Mouse (Mus musculus): Measurements from ENCODE around the gene Nt5dc3. TPM values are rescaled to one million over a fixed set of nuclear protein-coding genes. Genes with fewer than 3 reads are reported as not detected.

Gene Nt5dc3
- total and polyA plus RNA-seq, 3 experiments = 7.1 to 14.3 (median 13.0) TPM

- no peaks in the 10 kb centered on the region for H3K9me3 ChIP-seq (replicated peaks)
- TF ChIP-seq TAL1 (conservative IDR thresholded peaks at IDR 0.05; ENCODE audit: low read depth, low read length) = no peak
- TF ChIP-seq CTCF (IDR thresholded peaks at IDR 0.05; ENCODE audit: low read depth, low read length) = no peak
- no peak for TF ChIP-seq GATA1 (IDR thresholded peaks at IDR 0.05; ENCODE audit: borderline replicate concordance, low read length)
- TF ChIP-seq GATA2 (IDR thresholded peaks at IDR 0.05; ENCODE audit: borderline replicate concordance, low read depth, low read length) = no peak
- TF ChIP-seq POLR2AphosphoS5 (IDR thresholded peaks at IDR 0.05; ENCODE audit: insufficient replicate concordance, low read depth, low read length) = no peak
- peaks cover 94% of the 10 kb centered on the region for H3K36me3 ChIP-seq (replicated peaks)
- DNase-seq (ENCODE audit: low spot score) = no peak
- peaks cover 13% of the 10 kb centered on the region for H3K4me1 ChIP-seq (ENCODE audit: insufficient read depth, low read depth, low read length)
- no peaks in the 10 kb centered on the region for H3K27me3 ChIP-seq (ENCODE audit: insufficient read depth, low read length)
- H3K4me3 ChIP-seq (ENCODE audit: low read depth, low read length) = no peak overlapping the region
- ATAC-seq (ENCODE audit: extremely low read depth, insufficient number of reproducible peaks, low FRiP score, poor library complexity, severe bottlenecking) = no peak
Measured at GRCm38 (mm10) chr10:86819649-86820165, 40.9 kb downstream of the Nt5dc3 start.

- Histone ChIP-seq H3K4me1 (ENCODE audit: insufficient read depth, low read depth, low read length) (peaks cover 9% of the 10 kb centered on the region), H3K9me3 (replicated peaks) (no peaks in the 10 kb centered on the region), H3K27me3 (ENCODE audit: insufficient read depth, low read length) (no peaks in the 10 kb centered on the region), H3K36me3 (replicated peaks) (peaks cover 94% of the 10 kb centered on the region), H3K4me3 (ENCODE audit: low read depth, low read length) (no peak overlapping the region)
- TF ChIP-seq GATA1 (IDR thresholded peaks at IDR 0.05; ENCODE audit: borderline replicate concordance, low read length) = no peak
- no peak for TF ChIP-seq CTCF (IDR thresholded peaks at IDR 0.05; ENCODE audit: low read depth, low read length)
- TF ChIP-seq GATA2 (IDR thresholded peaks at IDR 0.05; ENCODE audit: borderline replicate concordance, low read depth, low read length) = no peak
- no peak for TF ChIP-seq TAL1 (conservative IDR thresholded peaks at IDR 0.05; ENCODE audit: low read depth, low read length)
- TF ChIP-seq POLR2AphosphoS5 (IDR thresholded peaks at IDR 0.05; ENCODE audit: insufficient replicate concordance, low read depth, low read length) = no peak
- DNase-seq (ENCODE audit: low spot score) (no peak), ATAC-seq (ENCODE audit: extremely low read depth, insufficient number of reproducible peaks, low FRiP score, poor library complexity, severe bottlenecking) (no peak)
Measured at GRCm38 (mm10) chr10:86821014-86821413, 42.2 kb downstream of the Nt5dc3 start.

- ATAC-seq (ENCODE audit: extremely low read depth, insufficient number of reproducible peaks, low FRiP score, poor library complexity, severe bottlenecking) = no peak
- no peak overlapping the region for H3K4me3 ChIP-seq (ENCODE audit: low read depth, low read length)
- peaks cover 99% of the 10 kb centered on the region for H3K36me3 ChIP-seq (replicated peaks)
- H3K4me1 ChIP-seq (ENCODE audit: insufficient read depth, low read depth, low read length) = no peaks in the 10 kb centered on the region
- no peak for DNase-seq (ENCODE audit: low spot score)
- no peak for TF ChIP-seq TAL1 (conservative IDR thresholded peaks at IDR 0.05; ENCODE audit: low read depth, low read length)
- H3K27me3 ChIP-seq (ENCODE audit: insufficient read depth, low read length) = no peaks in the 10 kb centered on the region
- peaks cover 2% of the 10 kb centered on the region; the same call in 1 of the 2 replicates for H3K9me3 ChIP-seq (replicated peaks)
Measured at GRCm38 (mm10) chr10:86824093-86824492, 45.3 kb downstream of the Nt5dc3 start.

GRCm38 (mm10) chr10:86824871-86825270, 46.1 kb downstream of the Nt5dc3 start:
- H3K4me1 ChIP-seq (ENCODE audit: insufficient read depth, low read depth, low read length) = peaks cover 5% of the 10 kb centered on the region
- H3K9me3 ChIP-seq (replicated peaks) = peaks cover 2% of the 10 kb centered on the region; the same call in 1 of the 2 replicates
- no peak overlapping the region for H3K4me3 ChIP-seq (ENCODE audit: low read depth, low read length)
- H3K27me3 ChIP-seq (ENCODE audit: insufficient read depth, low read length) = no peaks in the 10 kb centered on the region
- H3K36me3 ChIP-seq (replicated peaks) = peaks cover 99% of the 10 kb centered on the region
- no peak for DNase-seq (ENCODE audit: low spot score)
- TF ChIP-seq TAL1 (conservative IDR thresholded peaks at IDR 0.05; ENCODE audit: low read depth, low read length) = no peak
- no peak for TF ChIP-seq CTCF (IDR thresholded peaks at IDR 0.05; ENCODE audit: low read depth, low read length)
- TF ChIP-seq GATA2 (IDR thresholded peaks at IDR 0.05; ENCODE audit: borderline replicate concordance, low read depth, low read length) = no peak
- TF ChIP-seq GATA1 (IDR thresholded peaks at IDR 0.05; ENCODE audit: borderline replicate concordance, low read length) = no peak
- no peak for TF ChIP-seq POLR2AphosphoS5 (IDR thresholded peaks at IDR 0.05; ENCODE audit: insufficient replicate concordance, low read depth, low read length)
- no peak for ATAC-seq (ENCODE audit: extremely low read depth, insufficient number of reproducible peaks, low FRiP score, poor library complexity, severe bottlenecking)

GRCm38 (mm10) chr10:86825871-86826522, 47.2 kb downstream of the Nt5dc3 start:
- peaks cover 97% of the 10 kb centered on the region for H3K36me3 ChIP-seq (replicated peaks)
- no peak for TF ChIP-seq GATA1 (IDR thresholded peaks at IDR 0.05; ENCODE audit: borderline replicate concordance, low read length)

GRCm38 (mm10) chr10:86826929-86827328, 48.1 kb downstream of the Nt5dc3 start:
- Histone ChIP-seq H3K4me1 (ENCODE audit: insufficient read depth, low read depth, low read length) (peaks cover 6% of the 10 kb centered on the region), H3K4me3 (ENCODE audit: low read depth, low read length) (no peak overlapping the region), H3K36me3 (replicated peaks) (peaks cover 97% of the 10 kb centered on the region), H3K9me3 (replicated peaks) (peaks cover 2% of the 10 kb centered on the region; the same call in 1 of the 2 replicates), H3K27me3 (ENCODE audit: insufficient read depth, low read length) (no peaks in the 10 kb centered on the region)
- ATAC-seq (ENCODE audit: extremely low read depth, insufficient number of reproducible peaks, low FRiP score, poor library complexity, severe bottlenecking) (no peak), DNase-seq (ENCODE audit: low spot score) (no peak)
- TF ChIP-seq POLR2AphosphoS5 (IDR thresholded peaks at IDR 0.05; ENCODE audit: insufficient replicate concordance, low read depth, low read length) = no peak

More at GRCm38 (mm10) chr10:86825871-86826522, 47.2 kb downstream of the Nt5dc3 start:
- Histone ChIP-seq H3K4me3 (ENCODE audit: low read depth, low read length) (no peak overlapping the region), H3K27me3 (ENCODE audit: insufficient read depth, low read length) (no peaks in the 10 kb centered on the region), H3K9me3 (replicated peaks) (peaks cover 2% of the 10 kb centered on the region; the same call in 1 of the 2 replicates), H3K4me1 (ENCODE audit: insufficient read depth, low read depth, low read length) (peaks cover 6% of the 10 kb centered on the region)
- DNase-seq (ENCODE audit: low spot score) (no peak), ATAC-seq (ENCODE audit: extremely low read depth, insufficient number of reproducible peaks, low FRiP score, poor library complexity, severe bottlenecking) (no peak)

Data from G1E (cell line).